Mouse (Mus musculus): ENCODE results near the gene Zfp941.
"Not testable (repeated sequence)": the region's sequence is repeated elsewhere in the genome, so short reads cannot be mapped to it uniquely, and the experiment has no call there.

The Zfp941 gene

GRCm38 (mm10) chr7:140780548-140780947 lies 41.4 kb downstream of the Zfp941 start:
- DNase-seq (ENCODE audit: low spot score in 2 of 2), result no peak

- DNase-seq (ENCODE audit: low spot score in 2 of 2), result no peak
These were observed 55.9 kb downstream of the Zfp941 start for GRCm38 (mm10) chr7:140765888-140766739.

GRCm38 (mm10) chr7:140765391-140765790 lies 56.6 kb downstream of the Zfp941 start:
- not testable (repeated sequence) for DNase-seq (ENCODE audit: low spot score in 2 of 2)

- DNase-seq (ENCODE audit: low spot score in 2 of 2), result no peak
These were observed 58.4 kb downstream of the Zfp941 start, which contains the start of gene Cyp2e1 for GRCm38 (mm10) chr7:140763447-140764020. Gene Cyp2e1 (plus strand): TSS chr7:140763739.

- DNase-seq (ENCODE audit: low spot score in 2 of 2), result no peak
These were observed 61.3 kb downstream of the Zfp941 start for GRCm38 (mm10) chr7:140760647-140761046.

Data from spleen, postnatal 4 days (tissue).